Mouse (Mus musculus): ENCODE results near the gene Slc7a8.
"Not testable (repeated sequence)": the region's sequence is repeated elsewhere in the genome, so short reads cannot be mapped to it uniquely, and the experiment has no call there.

The Slc7a8 gene

DNA sequence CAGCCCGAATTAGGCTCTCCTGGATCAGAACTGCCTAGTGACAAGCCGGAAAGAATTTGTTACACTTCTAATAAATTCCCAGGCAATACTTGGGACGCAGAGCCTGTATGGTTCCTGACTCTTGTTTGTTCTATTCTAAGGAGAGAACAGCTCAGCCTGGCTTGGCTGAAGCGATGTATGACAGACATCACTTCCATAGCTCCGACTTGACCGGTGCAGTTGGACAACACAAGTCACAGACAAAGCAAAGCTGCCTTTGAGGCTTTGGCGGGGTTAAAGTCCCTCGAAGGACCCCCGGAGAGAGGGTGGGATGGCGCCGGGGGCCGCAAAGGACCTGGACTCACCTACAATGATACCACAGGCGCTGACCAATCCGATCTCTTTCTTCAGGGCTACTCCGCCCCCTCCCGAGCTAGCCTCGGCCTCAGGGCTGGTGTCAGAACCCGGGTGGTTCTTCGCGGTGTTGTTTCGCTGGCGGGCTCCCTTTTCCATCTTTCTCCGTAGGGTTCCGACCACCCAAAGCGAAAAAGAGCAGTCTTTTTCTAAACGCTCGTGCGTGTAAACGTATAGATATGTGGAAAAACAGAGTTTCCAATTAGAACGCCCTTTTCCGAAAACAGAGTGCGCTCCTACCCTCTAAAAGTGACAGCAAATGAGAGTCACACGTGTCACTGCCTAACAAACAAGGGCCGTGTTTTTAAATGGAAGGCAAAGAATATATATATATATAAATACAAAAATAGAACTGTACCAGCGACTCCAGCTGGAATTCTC, 723 bp downstream of the Slc7a8 start:
- peak; percentile 62 for DNase-seq (ENCODE audit: low spot score)

DNA sequence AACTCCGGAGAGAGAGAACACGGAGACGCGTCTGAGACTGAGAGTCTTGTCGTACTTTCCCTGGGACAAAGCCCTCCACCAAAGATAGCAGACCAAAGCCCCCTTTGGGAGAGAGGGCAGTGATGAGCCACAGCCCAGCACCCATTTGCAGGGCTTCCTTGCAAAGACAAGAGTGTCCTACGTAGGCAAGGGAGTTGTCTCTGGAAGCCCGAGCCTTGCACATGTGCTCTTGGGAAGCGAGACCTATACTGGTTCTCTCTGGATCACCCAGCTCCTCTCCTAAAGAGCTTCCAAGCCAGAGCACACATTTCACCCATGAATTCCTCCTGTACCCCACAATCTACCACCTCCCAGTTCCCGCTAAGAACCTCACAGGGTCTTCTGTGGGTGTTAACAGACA, 1.7 kb downstream of the Slc7a8 start:
- no peak for DNase-seq (ENCODE audit: low spot score)

GRCm38 (mm10) chr14:54777893-54778292, 3.9 kb downstream of the Slc7a8 start:
- DNase-seq (ENCODE audit: low spot score) = no peak

DNA sequence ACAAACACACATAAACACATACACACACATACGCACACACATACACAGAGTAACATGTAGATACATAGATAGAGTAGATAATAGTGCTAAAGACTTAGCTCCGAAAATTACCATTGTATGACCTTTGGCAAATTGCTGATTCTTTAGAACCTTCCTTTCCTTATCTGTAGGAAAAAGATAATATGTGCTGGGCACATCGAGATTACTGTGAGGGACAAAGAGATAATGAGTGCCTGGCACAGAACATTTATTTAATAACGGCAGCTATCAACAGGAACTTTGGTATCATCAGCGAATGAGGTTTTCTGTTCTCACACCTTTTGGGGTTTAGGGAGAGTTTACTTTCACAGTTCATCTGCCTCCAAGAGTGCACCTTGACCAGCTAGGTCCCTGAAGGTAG, 5.0 kb downstream of the Slc7a8 start:
- no peak for DNase-seq (ENCODE audit: low spot score)

GRCm38 (mm10) chr14:54775534-54776041, 6.2 kb downstream of the Slc7a8 start:
- no peak for DNase-seq (ENCODE audit: low spot score)

DNA sequence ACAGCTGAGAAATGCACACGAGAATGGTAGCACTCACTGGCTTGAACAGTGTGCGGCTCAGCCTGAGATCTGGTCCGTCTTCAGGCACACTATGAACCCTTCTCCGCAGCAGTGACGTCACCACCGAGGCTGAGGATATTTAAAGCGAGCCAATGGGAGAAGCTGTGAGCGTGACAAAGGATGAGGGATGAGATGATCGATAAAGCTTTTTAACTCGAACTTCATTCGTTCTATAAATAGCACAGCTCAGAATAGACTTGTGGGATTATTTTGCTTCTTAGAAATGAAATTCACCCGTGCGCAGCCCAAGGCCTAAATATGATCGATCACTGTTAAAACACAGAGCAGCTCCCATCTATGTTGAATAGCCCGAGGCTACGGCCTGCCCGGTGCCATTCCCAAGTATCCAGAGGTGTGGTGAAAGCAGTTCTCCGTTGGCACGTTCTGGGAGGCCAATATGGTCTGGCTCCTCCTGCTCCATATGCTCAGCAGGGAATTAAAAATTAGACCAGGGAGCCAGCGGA, 9.4 kb downstream of the Slc7a8 start:
- DNase-seq (ENCODE audit: low spot score) = no peak

DNA sequence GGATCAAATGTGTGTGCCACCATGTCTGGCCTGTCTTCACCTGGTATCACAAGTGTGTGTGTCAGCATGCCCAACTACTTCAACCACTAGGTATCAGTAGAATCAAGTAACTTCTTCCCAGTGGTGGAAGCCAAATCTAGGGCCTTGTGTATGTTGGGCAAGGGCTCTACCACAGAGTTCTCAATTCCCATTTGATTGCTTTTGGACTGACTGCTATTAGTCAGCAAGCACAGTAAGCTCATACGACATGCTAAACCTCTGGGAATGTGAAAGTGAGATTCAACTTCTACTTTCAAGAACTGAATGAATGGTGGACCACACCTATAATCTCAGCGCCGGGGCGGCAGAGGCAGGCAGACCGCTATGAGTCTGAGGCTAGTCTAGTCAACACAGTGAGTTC, 11.4 kb downstream of the Slc7a8 start:
- DNase-seq (ENCODE audit: low spot score) = no peak

- no peak for DNase-seq (ENCODE audit: low spot score)
Measured at GRCm38 (mm10) chr14:54769068-54769425, 12.7 kb downstream of the Slc7a8 start.

- no peak for DNase-seq (ENCODE audit: low spot score)
Measured at GRCm38 (mm10) chr14:54768314-54769067, 13.3 kb downstream of the Slc7a8 start.

- not testable (repeated sequence) for DNase-seq (ENCODE audit: low spot score)
Measured at GRCm38 (mm10) chr14:54766937-54767336, 14.8 kb downstream of the Slc7a8 start.

- DNase-seq (ENCODE audit: low spot score) = no peak
Measured at GRCm38 (mm10) chr14:54756382-54756781, 25.4 kb downstream of the Slc7a8 start.

DNA sequence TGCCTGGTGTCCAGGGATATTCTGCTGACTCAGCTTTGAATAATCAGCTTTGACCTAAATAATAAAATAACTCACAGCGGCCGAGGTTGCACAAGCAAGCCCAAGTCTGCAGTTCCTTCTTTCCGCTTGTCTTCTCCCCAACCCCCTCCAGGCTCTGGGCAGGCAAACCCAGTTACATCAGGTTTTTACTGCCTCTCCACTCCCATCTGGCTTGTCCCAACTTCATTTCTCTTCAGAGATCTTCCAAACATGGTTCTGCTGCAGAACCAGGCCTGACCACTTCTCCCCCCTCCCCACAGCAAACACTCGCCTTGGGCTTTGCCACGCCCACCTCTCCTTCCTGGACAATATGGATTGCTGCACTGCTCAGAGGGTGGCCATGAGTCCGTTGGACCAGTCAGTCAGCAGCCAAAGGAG, 27.1 kb downstream of the Slc7a8 start:
- peak; percentile 36 for DNase-seq (ENCODE audit: low spot score)

GRCm38 (mm10) chr14:54753986-54754601, 27.7 kb downstream of the Slc7a8 start:
- no peak for DNase-seq (ENCODE audit: low spot score)

- no peak for DNase-seq (ENCODE audit: low spot score)
Measured at GRCm38 (mm10) chr14:54752938-54753337, 28.8 kb downstream of the Slc7a8 start.

DNA sequence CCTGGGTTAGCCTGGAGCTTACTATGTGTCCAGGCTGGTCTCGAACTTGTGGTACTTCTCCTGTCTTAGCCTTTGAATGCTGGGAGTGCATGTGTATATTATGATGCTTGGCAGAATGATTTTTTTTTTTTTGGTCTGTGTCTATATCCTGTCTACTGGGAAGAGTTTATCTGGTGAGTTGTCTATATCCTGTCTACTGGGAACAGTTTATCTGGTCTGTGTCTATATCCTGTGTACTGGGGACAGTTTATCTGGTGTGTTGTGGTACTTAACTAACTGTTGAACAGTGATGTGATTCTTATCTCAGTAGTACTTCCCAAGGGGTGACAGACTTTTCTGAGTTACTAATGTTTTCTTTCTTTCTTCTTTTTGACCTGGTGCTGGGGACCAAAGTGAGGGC, 30.0 kb downstream of the Slc7a8 start:
- DNase-seq (ENCODE audit: low spot score) = no peak

- no peak for DNase-seq (ENCODE audit: low spot score)
Measured at GRCm38 (mm10) chr14:54749238-54749637, 32.5 kb downstream of the Slc7a8 start.

DNA sequence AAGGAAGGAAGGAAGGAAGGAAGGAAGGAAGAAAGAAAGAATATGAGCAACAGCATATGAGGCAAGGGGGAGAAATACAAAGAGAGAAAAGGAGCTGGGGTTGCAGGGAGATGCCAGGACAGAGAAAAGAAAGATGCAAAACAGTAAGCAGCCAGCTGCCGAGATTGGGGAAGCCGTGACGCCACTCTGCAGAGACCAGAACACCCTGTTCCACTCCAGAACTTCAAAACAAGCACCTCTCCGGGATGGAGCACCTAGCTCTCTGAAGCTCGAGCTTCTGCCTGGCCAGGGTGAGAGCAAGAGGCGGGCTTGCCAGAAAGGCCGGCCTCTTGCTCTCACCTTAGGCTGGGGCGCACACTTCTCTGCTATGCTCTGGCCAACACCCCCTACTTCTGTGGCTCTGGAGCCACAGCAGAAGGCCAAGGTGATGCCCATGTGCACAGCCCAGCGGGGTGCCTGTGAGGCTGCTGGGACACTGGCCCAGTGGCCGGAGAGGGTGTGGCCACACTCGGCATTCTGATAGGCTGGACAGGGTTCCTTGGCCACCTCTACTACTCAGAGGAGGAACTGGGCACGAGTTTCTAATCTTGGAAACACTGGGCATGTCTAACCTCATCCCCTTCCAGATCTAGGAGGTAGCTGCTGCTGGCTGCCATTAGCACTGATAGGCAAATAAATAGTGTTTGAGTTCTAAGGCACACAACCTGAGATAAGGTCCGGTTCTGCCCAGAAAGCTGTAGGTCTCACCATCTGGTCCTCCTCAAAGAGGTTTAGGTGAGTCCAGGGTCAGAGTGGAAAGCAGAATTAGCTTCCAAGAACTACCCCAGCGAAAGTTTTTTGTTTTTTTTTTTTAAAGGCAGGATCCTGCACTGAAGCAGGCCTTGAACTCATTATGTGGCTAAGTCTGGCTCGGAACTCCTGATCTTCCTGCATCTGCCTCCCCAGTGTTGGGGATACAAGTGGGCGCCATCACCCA, 33.5 kb downstream of the Slc7a8 start:
- no peak for DNase-seq (ENCODE audit: low spot score)

- DNase-seq (ENCODE audit: low spot score) = no peak
Measured at GRCm38 (mm10) chr14:54746038-54746437, 35.7 kb downstream of the Slc7a8 start.

GRCm38 (mm10) chr14:54744473-54744872, 37.3 kb downstream of the Slc7a8 start:
- no peak for DNase-seq (ENCODE audit: low spot score)

DNA sequence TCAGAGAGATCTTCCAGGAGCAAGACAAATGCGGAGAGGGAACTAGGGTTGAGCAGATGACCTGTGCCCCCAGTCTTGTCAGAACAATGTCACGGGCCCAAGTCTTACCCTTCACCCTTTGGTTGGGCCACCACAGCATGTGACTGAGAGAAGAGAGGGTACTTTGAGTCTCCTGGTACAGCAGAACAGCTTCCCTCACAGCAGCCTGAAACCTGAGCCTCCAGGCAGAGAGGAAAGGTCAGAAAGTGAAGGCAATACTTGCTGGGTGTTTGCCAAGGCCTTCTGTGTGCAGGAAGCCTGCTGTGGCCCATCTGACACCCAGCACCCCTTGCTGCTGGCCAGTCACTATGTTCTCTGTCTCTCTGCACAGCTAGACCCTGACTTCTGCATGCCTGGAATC, 39.4 kb downstream of the Slc7a8 start:
- no peak for DNase-seq (ENCODE audit: low spot score)

GRCm38 (mm10) chr14:54741721-54742120, 40.0 kb downstream of the Slc7a8 start:
- no peak for DNase-seq (ENCODE audit: low spot score)
